Mouse (Mus musculus) liver, embryonic 16.5 days (tissue): ENCODE measurements around the gene Bbs1. TPM values are rescaled to one million over a fixed set of nuclear protein-coding genes. Genes with fewer than 3 reads are reported as not detected.
"Not testable (repeated sequence)": the region's sequence is repeated elsewhere in the genome, so short reads cannot be mapped to it uniquely, and the experiment has no call there.

ENCODE experiments used
- ATAC-seq: fragments of 200-750 bp; cut with Nextera tagmentation; 2 replicates; pipeline ENCODE4 v1.8.0; 2017; ENCODE audit warnings: low read depth, mild to moderate bottlenecking, moderate number of reproducible peaks, moderate library complexity
- H3K27ac ChIP-seq: fragments of 300-500 bp; sonication (generic); 2 replicates; pipeline ENCODE4 v1.5.1; 2014; ENCODE audit warnings: mild to moderate bottlenecking, low read length
- H3K27me3 ChIP-seq: fragments of 300-500 bp; sonication (generic); 2 replicates; pipeline ENCODE4 v1.6.1; 2014; ENCODE audit warnings: low read depth, low read length, mixed read lengths; ENCODE audit not compliant: control insufficient read depth, insufficient read depth
- H3K36me3 ChIP-seq: fragments of 300-500 bp; sonication (generic); 2 replicates; pipeline ENCODE4 v1.6.1; 2014; ENCODE audit warnings: mild to moderate bottlenecking; ENCODE audit not compliant: control insufficient read depth, insufficient read depth
- H3K4me1 ChIP-seq: fragments of 300-500 bp; sonication (generic); 2 replicates; pipeline ENCODE4 v1.6.1; 2014; ENCODE audit warnings: low read depth, low read length, mixed read lengths; ENCODE audit not compliant: control insufficient read depth
- H3K4me2 ChIP-seq: fragments of 300-500 bp; sonication (generic); 2 replicates; pipeline ENCODE4 v1.6.1; 2014; ENCODE audit warnings: low read depth, low read length, mixed read lengths
- H3K4me3 ChIP-seq: fragments of 300-500 bp; sonication (generic); 2 replicates; pipeline ENCODE4 v1.5.1; 2014; ENCODE audit warnings: low read depth, mild to moderate bottlenecking, low read length
- H3K9ac ChIP-seq: fragments of 300-500 bp; sonication (generic); 2 replicates; pipeline ENCODE4 v1.6.1; 2014; ENCODE audit warnings: low read depth, low read length
- H3K9me3 ChIP-seq: fragments of 300-500 bp; sonication (generic); replicated peaks from 2 replicates; pipeline ENCODE4 v1.6.1; 2016; ENCODE audit warnings: low read length; ENCODE audit not compliant: control insufficient read depth
- whole genome bisulfite sequencing: fragments of 180-500 bp; shearing (Covaris S2); extraction: QIAGEN DNeasy Blood & Tissue Kit; methylation state at CpG from one replicate; pipeline ENCODE4 v1.1.7; 2014; ENCODE audit not compliant: insufficient replicate concordance; 5-methylcytosine and 5-hydroxymethylcytosine counted together
- polyA plus RNA-seq: library from polyadenylated mRNA; unstranded; fragments of >200 nt; fragmentation: Nextera tagmentation; extraction: Ambion mirVana; gene quantifications from 2 replicates; pipeline ENCODE4 v1.2.1, GENCODE M21; 2015

Bbs1 gene
- polyA plus RNA-seq, 1 experiment from 2014 or later: 1.2 TPM

- Histone ChIP-seq H3K27ac (no peak overlapping the region), H3K4me2 (no peak overlapping the region), H3K9ac (no peak overlapping the region), H3K36me3 (no peaks in the 10 kb centered on the region), H3K9me3 (no peaks in the 10 kb centered on the region), H3K27me3 (no peaks in the 10 kb centered on the region; the same call in 1 of the 2 replicates), H3K4me3 (no peak overlapping the region), H3K4me1 (peaks cover 26% of the 10 kb centered on the region)
- no peak for ATAC-seq
- WGBS: 64% methylated on average over 3 of the region's 3 CpGs
Measured at GRCm38 (mm10) chr19:4876755-4877154, 29.7 kb downstream of the Bbs1 start.

DNA sequence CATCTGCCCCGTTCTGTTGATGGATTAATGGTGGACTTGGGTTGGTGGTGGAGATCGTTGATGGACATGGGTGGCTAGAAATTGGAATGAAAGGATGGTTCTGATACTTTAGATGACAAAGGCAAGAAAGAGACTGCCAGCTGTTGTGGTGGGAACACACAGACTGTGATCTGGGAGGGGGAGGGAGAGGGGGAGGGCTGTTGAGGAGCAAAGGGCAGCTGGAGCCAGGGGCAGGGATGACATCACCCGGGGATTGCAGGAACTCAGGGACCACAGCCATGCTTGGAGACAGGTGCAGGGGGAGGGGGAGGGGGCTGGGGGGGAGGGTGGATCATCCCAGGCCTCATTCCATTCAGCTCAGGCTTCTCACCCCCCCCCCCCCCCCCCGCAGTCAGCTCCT is 30.2 kb downstream of the Bbs1 start:
- no peak overlapping the region for H3K9ac ChIP-seq
- no peak overlapping the region for H3K4me2 ChIP-seq
- H3K27ac ChIP-seq: no peak overlapping the region
- no peak overlapping the region for H3K4me3 ChIP-seq
- ATAC-seq: no peak
- no peaks in the 10 kb centered on the region for H3K9me3 ChIP-seq
- no peaks in the 10 kb centered on the region for H3K36me3 ChIP-seq
- 52% methylated on average over 3 of the region's 4 CpGs for WGBS
- H3K4me1 ChIP-seq: peaks cover 22% of the 10 kb centered on the region
- no peaks in the 10 kb centered on the region; the same call in 1 of the 2 replicates for H3K27me3 ChIP-seq

DNA sequence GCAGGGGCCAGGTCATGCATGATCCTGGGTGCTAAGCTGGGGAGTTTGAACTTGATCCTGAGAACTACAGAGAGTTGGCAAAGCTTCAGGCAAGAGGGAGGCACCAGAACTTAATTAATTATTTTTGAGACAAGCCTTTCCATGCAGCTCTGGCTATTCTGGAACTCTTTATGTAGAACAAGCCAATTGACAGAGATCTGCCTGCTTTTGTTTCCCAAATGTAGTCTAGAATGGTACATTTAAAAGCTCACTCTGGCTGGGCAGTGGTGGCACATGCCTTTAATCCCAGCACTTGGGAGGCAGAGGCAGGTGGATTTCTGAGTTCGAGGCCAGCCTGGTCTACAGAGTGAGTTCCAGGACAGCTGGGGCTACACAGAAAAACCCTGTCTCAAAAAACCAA is 31.8 kb downstream of the Bbs1 start:
- not testable (repeated sequence) for H3K9me3 ChIP-seq, H3K9ac ChIP-seq, H3K4me3 ChIP-seq, H3K36me3 ChIP-seq, ATAC-seq, H3K27me3 ChIP-seq, H3K27ac ChIP-seq, H3K4me2 ChIP-seq
- WGBS: 71% methylated on average over 1 of the region's 1 CpGs
- H3K4me1 ChIP-seq: peaks cover 16% of the 10 kb centered on the region

DNA sequence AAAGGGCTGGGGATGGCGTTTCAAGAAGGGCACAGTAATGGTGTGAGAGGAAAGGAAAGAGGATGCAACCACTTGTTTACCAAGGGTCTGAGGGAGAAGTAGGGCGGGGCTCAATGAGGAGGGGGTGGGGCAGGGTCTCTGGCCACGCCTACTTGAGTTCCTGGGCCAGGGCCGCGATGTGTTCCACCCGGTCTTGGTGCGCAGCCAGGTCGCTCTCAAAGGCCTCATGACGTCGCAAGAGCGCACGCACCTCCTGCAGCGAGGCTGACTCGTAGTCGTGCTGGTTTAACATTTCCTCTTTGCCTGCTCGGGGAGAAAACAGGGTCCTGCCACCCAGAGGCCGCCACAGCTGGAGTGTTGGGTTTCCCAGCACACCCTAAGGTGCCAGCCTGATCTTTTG is 41.3 kb downstream of the Bbs1 start:
- no peak overlapping the region for H3K9ac ChIP-seq
- no peak overlapping the region for H3K27ac ChIP-seq
- 5% methylated on average over 17 of the region's 17 CpGs for WGBS
- peaks cover 15% of the 10 kb centered on the region for H3K4me1 ChIP-seq
- no peak for ATAC-seq
- H3K4me2 ChIP-seq: no peak overlapping the region; the same call in 1 of the 2 replicates
- H3K4me3 ChIP-seq: no peak overlapping the region
- no peaks in the 10 kb centered on the region for H3K36me3 ChIP-seq
- H3K27me3 ChIP-seq: peaks cover 43% of the 10 kb centered on the region
- H3K9me3 ChIP-seq: no peaks in the 10 kb centered on the region

DNA sequence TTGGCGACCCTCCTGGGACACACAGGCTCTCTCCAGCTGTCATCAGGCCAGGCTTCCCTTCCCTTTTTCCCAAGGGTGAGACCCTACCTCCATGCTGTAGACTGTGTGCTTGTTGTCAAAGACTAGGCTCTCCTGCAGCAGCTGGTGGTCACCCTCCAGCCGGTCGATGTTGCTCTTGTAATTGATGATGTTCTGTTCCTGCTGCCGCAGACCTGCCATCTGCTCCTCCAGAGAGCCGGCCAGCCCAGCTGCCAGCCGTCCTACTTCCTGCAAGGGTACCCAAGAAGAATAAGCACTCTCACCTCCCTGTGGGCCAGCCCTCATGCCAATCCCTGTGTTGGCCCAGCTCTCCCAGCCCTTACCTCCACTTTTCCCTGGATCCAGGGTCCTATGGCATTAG is 43.4 kb downstream of the Bbs1 start:
- no peak overlapping the region for H3K4me3 ChIP-seq
- no peak overlapping the region for H3K4me2 ChIP-seq
- peaks cover 38% of the 10 kb centered on the region for H3K27me3 ChIP-seq
- WGBS: 71% methylated on average over 6 of the region's 6 CpGs
- H3K36me3 ChIP-seq: no peaks in the 10 kb centered on the region
- no peak overlapping the region for H3K27ac ChIP-seq
- ATAC-seq: no peak
- peaks cover 28% of the 10 kb centered on the region for H3K4me1 ChIP-seq
- no peaks in the 10 kb centered on the region for H3K9me3 ChIP-seq
- H3K9ac ChIP-seq: no peak overlapping the region

DNA sequence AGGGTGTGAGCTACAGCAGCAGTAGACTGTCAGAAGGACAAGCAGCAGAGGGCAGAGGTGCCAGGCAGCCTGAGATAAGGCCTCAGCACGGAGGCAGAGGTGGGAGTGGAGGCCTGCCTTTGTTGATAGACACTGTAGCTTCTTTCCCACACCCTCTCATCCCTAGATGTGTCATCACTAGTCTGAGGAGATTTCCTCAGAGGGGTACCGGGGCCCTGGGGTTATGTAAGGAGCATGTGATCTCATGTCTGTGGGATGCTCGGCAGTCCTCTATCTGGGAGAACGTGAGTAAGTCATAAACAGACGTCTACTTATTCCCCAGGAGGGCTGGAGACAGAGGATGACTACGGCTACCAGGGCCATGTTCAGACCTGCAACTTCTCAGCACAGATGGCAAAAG is 47.3 kb downstream of the Bbs1 start:
- WGBS: 25% methylated on average over 6 of the region's 6 CpGs
- ATAC-seq: peak; percentile 99
- Histone ChIP-seq H3K27me3 (peaks cover 32% of the 10 kb centered on the region), H3K9ac (peak overlapping the region; percentile 52), H3K4me2 (peak overlapping the region; percentile 65), H3K4me3 (peak overlapping the region; percentile 24), H3K4me1 (peaks cover 43% of the 10 kb centered on the region), H3K36me3 (no peaks in the 10 kb centered on the region), H3K9me3 (no peaks in the 10 kb centered on the region), H3K27ac (peak overlapping the region; percentile 85)

GRCm38 (mm10) chr19:4855951-4856350 is 50.5 kb downstream of the Bbs1 start:
- H3K27me3 ChIP-seq: peaks cover 33% of the 10 kb centered on the region
- 62% methylated on average over 4 of the region's 4 CpGs for WGBS
- no peaks in the 10 kb centered on the region for H3K36me3 ChIP-seq
- peak overlapping the region; percentile 85 for H3K4me2 ChIP-seq
- peaks cover 43% of the 10 kb centered on the region for H3K4me1 ChIP-seq
- no peak overlapping the region for H3K27ac ChIP-seq
- peak overlapping the region; percentile 65 for H3K4me3 ChIP-seq
- H3K9ac ChIP-seq: peak overlapping the region; percentile 65; the same call in 1 of the 2 replicates
- ATAC-seq: no peak
- H3K9me3 ChIP-seq: no peaks in the 10 kb centered on the region

GRCm38 (mm10) chr19:4855470-4855820 is 51.0 kb downstream of the Bbs1 start:
- H3K9ac ChIP-seq: peak overlapping the region; percentile 65
- ATAC-seq: no peak
- no peaks in the 10 kb centered on the region for H3K9me3 ChIP-seq
- no peak overlapping the region for H3K27ac ChIP-seq
- H3K27me3 ChIP-seq: peaks cover 33% of the 10 kb centered on the region
- peak overlapping the region; percentile 65 for H3K4me3 ChIP-seq
- 3% methylated on average over 14 of the region's 14 CpGs for WGBS
- H3K4me1 ChIP-seq: peaks cover 43% of the 10 kb centered on the region
- H3K36me3 ChIP-seq: no peaks in the 10 kb centered on the region
- peak overlapping the region; percentile 85 for H3K4me2 ChIP-seq

DNA sequence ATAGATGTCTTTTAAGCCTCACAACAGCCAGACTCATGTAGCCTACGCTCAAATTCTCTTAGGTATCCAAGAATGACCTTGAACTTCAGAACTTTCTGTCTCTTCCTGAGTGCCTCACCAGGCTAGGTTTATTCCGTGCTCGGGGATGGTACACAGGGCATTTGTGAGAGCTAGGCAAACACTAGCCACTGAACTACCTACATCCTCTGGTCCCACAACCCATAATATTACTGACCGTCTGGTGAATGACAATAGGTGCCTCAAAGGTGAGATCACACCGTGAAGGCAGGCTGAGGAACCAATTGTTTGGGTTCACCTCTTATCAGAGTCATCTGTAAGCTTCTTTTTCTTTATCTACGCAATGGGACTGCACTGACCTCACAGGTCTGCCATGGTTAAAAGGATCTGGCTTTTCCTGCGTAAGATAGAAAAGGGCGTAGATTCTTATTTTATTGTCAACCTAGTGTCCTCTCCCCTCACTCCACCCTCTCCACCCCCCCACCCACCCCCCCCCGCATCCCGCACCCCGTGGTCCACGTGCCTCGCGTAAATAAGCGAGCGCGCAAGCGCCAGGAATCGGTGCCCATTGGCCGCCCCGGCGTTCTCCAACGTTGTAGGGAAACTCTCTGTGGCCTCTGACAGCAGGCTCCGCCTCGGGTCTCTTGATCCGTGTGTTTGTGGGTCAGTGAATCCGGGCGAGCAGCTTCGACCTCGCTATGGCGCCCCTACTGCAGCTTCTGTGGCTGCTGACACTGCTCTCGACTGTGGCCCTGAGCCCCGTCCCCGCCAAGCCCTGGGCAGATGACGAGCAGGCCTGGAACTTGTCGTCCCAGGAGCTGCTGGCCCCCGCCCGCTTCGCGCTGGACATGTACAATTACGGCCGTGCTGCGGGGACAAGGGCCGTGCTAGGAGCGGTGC is 51.6 kb downstream of the Bbs1 start, which contains the start of gene Ctsf:
Gene Ctsf (plus strand): TSS at position 579 of the 918 bp plus-strand sequence.
- peak; percentile 12; the same call in 1 of the 2 replicates for ATAC-seq
- peaks cover 36% of the 10 kb centered on the region for H3K4me1 ChIP-seq
- no peaks in the 10 kb centered on the region for H3K9me3 ChIP-seq
- peak within 1 kb of the TSS; percentile 65 for H3K4me3 ChIP-seq
- H3K36me3 ChIP-seq: no peaks in the 10 kb centered on the region
- 5% methylated on average over 45 of the region's 45 CpGs for WGBS
- H3K27ac ChIP-seq: no peak within 1 kb of the TSS
- H3K27me3 ChIP-seq: peaks cover 33% of the 10 kb centered on the region
- peak within 1 kb of the TSS; percentile 85 for H3K4me2 ChIP-seq
- peak within 1 kb of the TSS; percentile 65 for H3K9ac ChIP-seq
